Mouse (Mus musculus) hindbrain, embryonic 14.5 days (tissue): ENCODE measurements around the gene Amot. TPM values are rescaled to one million over a fixed set of nuclear protein-coding genes. Genes with fewer than 3 reads are reported as not detected.
A peak's percentile ranks its signal among the peaks of the same experiment; 100 is the strongest.

Experiments
- ATAC-seq: fragments of 200-750 bp; cut with Nextera tagmentation; 2 replicates; pipeline ENCODE4 v1.8.0; 2017; ENCODE audit warnings: moderate number of reproducible peaks, mild to moderate bottlenecking, moderate TSS enrichment, moderate library complexity; ENCODE audit not compliant: low FRiP score
- DNase-seq: peaks from one replicate; pipeline ENCODE4 v3.0.0-alpha.2; 2015; ENCODE audit warnings: low spot score
- H3K27ac ChIP-seq: fragments of 300-500 bp; sonication (generic); 2 replicates; pipeline ENCODE4 v1.5.1; 2014; ENCODE audit warnings: mild to moderate bottlenecking, moderate library complexity
- H3K27me3 ChIP-seq: fragments of 300-500 bp; sonication (generic); 2 replicates; pipeline ENCODE4 v1.6.1; 2014; ENCODE audit warnings: mild to moderate bottlenecking, low read length, mixed read lengths; ENCODE audit not compliant: control insufficient read depth, insufficient read depth
- H3K36me3 ChIP-seq: fragments of 300-500 bp; sonication (generic); replicated peaks from 2 replicates; pipeline ENCODE4 v1.6.1; 2014; ENCODE audit not compliant: control insufficient read depth, insufficient read depth
- H3K4me1 ChIP-seq: fragments of 300-500 bp; sonication (generic); replicated peaks from 2 replicates; pipeline ENCODE4 v1.6.1; 2014; ENCODE audit warnings: antibody characterized with exemption, low read length, mixed read lengths; ENCODE audit not compliant: control insufficient read depth, insufficient read depth
- H3K4me2 ChIP-seq: fragments of 300-500 bp; sonication (generic); replicated peaks from 2 replicates; pipeline ENCODE4 v1.6.1; 2014; ENCODE audit warnings: mild to moderate bottlenecking, moderate library complexity
- H3K4me3 ChIP-seq: fragments of 300-500 bp; sonication (generic); replicated peaks from 2 replicates; pipeline ENCODE4 v1.5.1; 2014; ENCODE audit warnings: mild to moderate bottlenecking, low read length
- H3K9ac ChIP-seq: fragments of 300-500 bp; sonication (generic); 2 replicates; pipeline ENCODE4 v1.6.1; 2014
- H3K9me3 ChIP-seq: fragments of 300-500 bp; sonication (generic); 2 replicates; pipeline ENCODE4 v1.6.1; 2016; ENCODE audit warnings: low read length; ENCODE audit not compliant: control insufficient read depth
- WGBS: fragments of 180-500 bp; shearing (Covaris S2); extraction: QIAGEN DNeasy Blood & Tissue Kit; methylation state at CpG from one replicate; pipeline ENCODE4 v1.1.7; 2014; 5-methylcytosine and 5-hydroxymethylcytosine counted together
- polyA plus RNA-seq: library from polyadenylated mRNA; unstranded; fragments of >200 nt; fragmentation: Nextera tagmentation; extraction: Ambion mirVana; gene quantifications from 2 replicates; pipeline ENCODE4 v1.2.1, GENCODE M21; 2014

The Amot gene
- polyA plus RNA-seq, result 10.3 and 11.8 TPM in 2 replicates

- H3K27ac ChIP-seq, result peak within 1 kb of the TSS; percentile 33; the same call in 1 of the 2 replicates
- H3K4me3 ChIP-seq, result peak within 1 kb of the TSS; percentile 39
- H3K9me3 ChIP-seq, result no peaks in the 10 kb centered on the region
- peak within 1 kb of the TSS; percentile 62 for H3K4me2 ChIP-seq
- DNase-seq, result peak; percentile 55
- peak; percentile 94 for ATAC-seq
- 17% methylated on average over 32 of the region's 34 CpGs for WGBS
- H3K4me1 ChIP-seq, result peaks cover 9% of the 10 kb centered on the region
- H3K9ac ChIP-seq, result peak within 1 kb of the TSS; percentile 31
- no peaks in the 10 kb centered on the region for H3K36me3 ChIP-seq
- no peaks in the 10 kb centered on the region for H3K27me3 ChIP-seq
Observed at GRCm38 (mm10) chrX:145504717-145505415, at the start of gene Amot. Amot (minus strand) TSS chrX:145505181.

GRCm38 (mm10) chrX:145545060-145545459 is 40.1 kb upstream of the Amot start:
- H3K4me3 ChIP-seq, result no peak overlapping the region
- no peak for ATAC-seq
- no peaks in the 10 kb centered on the region for H3K4me1 ChIP-seq
- H3K9me3 ChIP-seq, result no peaks in the 10 kb centered on the region
- no peak overlapping the region for H3K27ac ChIP-seq
- no peak overlapping the region for H3K4me2 ChIP-seq
- no peak overlapping the region for H3K9ac ChIP-seq
- 78% methylated on average over 3 of the region's 3 CpGs for whole genome bisulfite sequencing
- H3K27me3 ChIP-seq, result no peaks in the 10 kb centered on the region
- no peaks in the 10 kb centered on the region for H3K36me3 ChIP-seq
- no peak for DNase-seq

- H3K9ac ChIP-seq, result no peak overlapping the region
- ATAC-seq (peak; percentile 34; the same call in 1 of the 2 replicates), DNase-seq (no peak)
- H3K4me2 ChIP-seq, result no peak overlapping the region
- H3K36me3 ChIP-seq, result no peaks in the 10 kb centered on the region
- H3K27me3 ChIP-seq, result no peaks in the 10 kb centered on the region
- WGBS, result 66% methylated on average over 4 of the region's 4 CpGs
- no peaks in the 10 kb centered on the region for H3K4me1 ChIP-seq
- H3K9me3 ChIP-seq, result no peaks in the 10 kb centered on the region
- H3K4me3 ChIP-seq, result no peak overlapping the region
- H3K27ac ChIP-seq, result no peak overlapping the region
Observed at GRCm38 (mm10) chrX:145543602-145544490, 38.9 kb upstream of the Amot start.

GRCm38 (mm10) chrX:145541050-145541449 is 36.1 kb upstream of the Amot start:
- Histone ChIP-seq H3K9ac (no peak overlapping the region), H3K4me1 (no peaks in the 10 kb centered on the region), H3K27me3 (no peaks in the 10 kb centered on the region), H3K27ac (no peak overlapping the region), H3K36me3 (no peaks in the 10 kb centered on the region), H3K4me2 (no peak overlapping the region), H3K4me3 (no peak overlapping the region), H3K9me3 (no peaks in the 10 kb centered on the region)
- 68% methylated on average over 1 of the region's 1 CpGs for WGBS
- DNase-seq (no peak), ATAC-seq (no peak)

- no peaks in the 10 kb centered on the region for H3K36me3 ChIP-seq
- no peak overlapping the region for H3K9ac ChIP-seq
- no peak overlapping the region for H3K4me2 ChIP-seq
- DNase-seq (no peak), ATAC-seq (no peak)
- WGBS, result 91% methylated on average over 1 of the region's 1 CpGs
- H3K4me1 ChIP-seq, result no peaks in the 10 kb centered on the region
- no peaks in the 10 kb centered on the region for H3K27me3 ChIP-seq
- H3K9me3 ChIP-seq, result no peaks in the 10 kb centered on the region
- H3K27ac ChIP-seq, result no peak overlapping the region
- H3K4me3 ChIP-seq, result no peak overlapping the region
Observed at GRCm38 (mm10) chrX:145540321-145540720, 35.3 kb upstream of the Amot start.

GRCm38 (mm10) chrX:145529602-145530001 is 24.6 kb upstream of the Amot start:
- H3K9me3 ChIP-seq, result no peaks in the 10 kb centered on the region
- no peaks in the 10 kb centered on the region for H3K27me3 ChIP-seq
- no peaks in the 10 kb centered on the region for H3K36me3 ChIP-seq
- WGBS, result 54% methylated on average over 1 of the region's 1 CpGs
- H3K4me3 ChIP-seq, result no peak overlapping the region
- no peak overlapping the region for H3K9ac ChIP-seq
- DNase-seq (no peak), ATAC-seq (no peak)
- H3K4me1 ChIP-seq, result no peaks in the 10 kb centered on the region
- H3K27ac ChIP-seq, result no peak overlapping the region
- no peak overlapping the region for H3K4me2 ChIP-seq

GRCm38 (mm10) chrX:145516322-145517066 is 11.5 kb upstream of the Amot start:
- 70% methylated on average over 10 of the region's 10 CpGs for WGBS
- H3K27me3 ChIP-seq, result no peaks in the 10 kb centered on the region
- no peak overlapping the region for H3K9ac ChIP-seq
- H3K36me3 ChIP-seq, result no peaks in the 10 kb centered on the region
- DNase-seq (no peak), ATAC-seq (no peak)
- H3K4me1 ChIP-seq, result no peaks in the 10 kb centered on the region
- H3K4me2 ChIP-seq, result no peak overlapping the region
- H3K4me3 ChIP-seq, result no peak overlapping the region
- H3K27ac ChIP-seq, result no peak overlapping the region
- H3K9me3 ChIP-seq, result no peaks in the 10 kb centered on the region

GRCm38 (mm10) chrX:145515498-145516158 is 10.6 kb upstream of the Amot start:
- no peak overlapping the region for H3K9ac ChIP-seq

More at GRCm38 (mm10) chrX:145515498-145516158, 10.6 kb upstream of the Amot start:
- Histone ChIP-seq H3K27ac (no peak overlapping the region), H3K4me1 (no peaks in the 10 kb centered on the region), H3K9me3 (no peaks in the 10 kb centered on the region), H3K36me3 (no peaks in the 10 kb centered on the region), H3K27me3 (no peaks in the 10 kb centered on the region), H3K4me2 (no peak overlapping the region), H3K4me3 (no peak overlapping the region)
- no peak for DNase-seq
- 66% methylated on average over 9 of the region's 9 CpGs for WGBS
- ATAC-seq, result no peak
